Mouse (Mus musculus) cerebellum, adult (tissue): Measurements from ENCODE around the gene Hsd11b2.
"Not testable (repeated sequence)": the region's sequence is repeated elsewhere in the genome, so short reads cannot be mapped to it uniquely, and the experiment has no call there.

Source experiments
- ATAC-seq: cut with Nextera tagmentation; 2 replicates; pipeline ENCODE4 v1.9.2; 2017; ENCODE audit warnings: mild to moderate bottlenecking, moderate library complexity, mixed read lengths; ENCODE audit not compliant: insufficient number of reproducible peaks, low FRiP score, low TSS enrichment

The Hsd11b2 gene

DNA sequence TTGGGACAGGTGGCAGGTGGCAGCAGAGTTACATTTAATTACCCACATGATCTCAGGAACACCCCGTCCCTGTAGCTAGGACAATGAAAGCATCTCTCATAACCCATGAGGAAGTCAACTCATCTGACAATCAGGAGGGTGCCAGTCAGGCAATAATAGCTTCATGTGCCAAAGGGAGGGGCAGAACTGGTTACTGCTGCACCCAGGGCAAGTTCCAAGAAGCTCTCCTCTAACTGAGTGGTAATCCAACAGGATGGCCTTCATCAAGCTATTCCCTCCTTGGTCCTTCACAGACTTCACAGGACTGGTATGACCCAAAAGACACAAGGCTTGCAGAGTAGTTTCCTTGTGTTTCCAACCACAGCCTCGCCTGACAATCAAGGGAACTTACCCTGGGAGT lies 31.5 kb downstream of the Hsd11b2 start:
- no peak for ATAC-seq

DNA sequence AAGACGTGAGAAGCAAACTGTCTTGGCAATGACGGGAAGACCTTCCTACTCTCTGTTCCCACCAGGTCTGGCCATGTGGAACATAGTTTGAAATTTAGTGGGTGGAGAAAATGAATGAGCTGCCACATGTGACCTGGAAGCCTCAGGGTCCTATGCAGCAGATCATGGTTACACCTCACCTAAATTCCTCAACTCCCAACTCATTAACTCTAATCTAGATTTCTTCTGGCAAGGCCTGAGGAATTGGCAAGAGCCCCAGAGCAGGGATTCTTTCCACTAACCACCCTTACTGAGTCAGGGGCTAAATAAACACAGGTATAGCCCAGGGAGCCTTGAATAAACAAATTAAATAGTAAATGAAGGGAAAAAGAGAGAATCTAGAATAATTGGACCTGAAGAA lies 33.5 kb downstream of the Hsd11b2 start:
- no peak for ATAC-seq

DNA sequence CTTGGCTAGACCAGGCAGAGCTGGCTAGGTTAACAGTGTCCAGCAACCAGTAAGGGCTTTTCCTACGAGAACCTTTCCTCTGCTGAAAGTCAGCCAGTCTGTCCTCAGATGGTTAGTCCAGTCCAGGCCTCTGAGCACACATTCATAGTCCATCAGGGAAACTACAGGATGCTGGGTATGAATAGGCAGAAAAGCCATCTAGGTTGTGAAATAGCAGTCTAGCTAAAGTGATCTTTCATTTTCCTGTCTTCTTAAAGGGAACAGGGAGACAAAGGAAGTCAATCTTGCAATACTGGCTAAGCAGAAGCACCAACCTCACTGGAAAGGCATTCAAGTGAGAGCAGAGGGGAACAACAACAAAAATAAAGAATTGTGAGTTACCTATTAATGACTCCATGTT lies 34.3 kb downstream of the Hsd11b2 start:
- ATAC-seq = no peak

DNA sequence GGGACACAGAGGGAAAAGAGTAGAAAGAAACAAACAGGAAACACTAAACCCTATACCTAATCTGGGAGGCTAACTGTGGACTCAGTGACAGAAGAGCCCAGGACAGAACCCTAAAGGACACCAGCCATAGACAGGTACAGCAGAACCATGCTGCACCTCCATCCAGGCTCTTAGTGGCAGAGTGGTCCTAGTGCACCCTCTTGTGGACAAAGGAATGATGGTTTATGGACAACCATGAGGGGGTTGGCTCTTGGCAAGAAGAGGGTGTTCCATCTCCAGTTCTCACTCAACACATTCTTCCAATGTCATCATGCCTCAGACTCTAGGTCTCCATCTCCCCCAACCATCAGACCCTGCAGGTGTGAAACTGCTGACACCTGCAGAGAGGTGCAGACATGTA lies 35.5 kb downstream of the Hsd11b2 start:
- ATAC-seq = peak; percentile 91

DNA sequence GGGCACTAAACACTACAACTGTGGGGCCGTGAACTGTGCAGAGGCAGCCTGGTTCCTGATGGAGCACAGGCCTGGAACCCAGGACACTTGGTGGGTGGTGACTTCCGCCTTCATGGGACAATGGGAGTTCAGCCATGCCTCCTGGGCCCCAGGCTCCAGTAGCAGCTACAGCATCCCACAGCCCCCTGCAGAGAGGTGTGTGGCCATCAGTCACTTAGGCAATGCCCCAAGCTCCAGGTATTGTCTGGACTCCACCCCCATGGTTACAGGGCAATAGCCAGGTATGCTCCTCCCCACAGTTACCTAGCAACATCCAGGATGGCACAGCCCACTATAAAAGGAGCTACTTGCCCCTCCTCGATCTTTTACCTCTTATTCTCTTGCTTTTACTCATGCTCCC lies 36.7 kb downstream of the Hsd11b2 start:
- no peak for ATAC-seq

DNA sequence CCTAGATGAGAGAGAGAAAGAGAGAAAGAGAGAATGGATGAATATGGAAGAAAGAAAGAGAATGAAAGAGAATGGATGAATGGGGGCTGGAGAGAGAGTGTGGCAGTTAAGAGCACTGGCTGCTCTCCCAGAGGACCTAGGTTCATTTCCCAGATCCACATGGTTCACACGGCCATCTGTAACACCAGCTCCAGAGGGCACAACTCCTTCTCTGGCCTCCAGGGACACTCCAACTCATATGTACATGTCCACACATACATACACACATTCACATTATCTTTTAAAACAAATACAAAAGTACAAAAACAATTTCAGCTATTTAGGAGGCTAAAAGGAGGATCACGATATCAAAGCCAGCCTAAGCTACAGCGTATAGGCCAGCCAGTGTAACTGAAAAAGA lies 44.3 kb downstream of the Hsd11b2 start:
- ATAC-seq = no peak

DNA sequence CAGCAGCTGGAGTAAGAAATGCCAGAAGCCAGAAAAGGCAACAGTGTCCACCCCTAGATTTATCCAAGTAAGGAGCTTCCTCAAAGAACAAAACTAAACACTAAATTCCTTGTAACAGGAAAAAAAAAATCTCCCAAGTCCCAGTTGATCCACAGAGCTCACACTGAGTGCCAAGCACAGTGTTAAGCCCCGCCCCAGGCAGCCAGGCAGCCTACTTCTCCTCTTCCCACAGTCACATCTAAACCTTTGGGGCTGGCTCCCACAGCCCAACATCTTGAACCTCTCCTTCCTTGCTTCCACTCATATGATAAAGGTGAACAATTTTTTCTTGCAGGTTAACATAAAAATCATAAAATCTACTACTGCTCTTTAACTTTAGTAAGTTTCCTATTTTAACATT lies 45.3 kb downstream of the Hsd11b2 start:
- no peak for ATAC-seq

DNA sequence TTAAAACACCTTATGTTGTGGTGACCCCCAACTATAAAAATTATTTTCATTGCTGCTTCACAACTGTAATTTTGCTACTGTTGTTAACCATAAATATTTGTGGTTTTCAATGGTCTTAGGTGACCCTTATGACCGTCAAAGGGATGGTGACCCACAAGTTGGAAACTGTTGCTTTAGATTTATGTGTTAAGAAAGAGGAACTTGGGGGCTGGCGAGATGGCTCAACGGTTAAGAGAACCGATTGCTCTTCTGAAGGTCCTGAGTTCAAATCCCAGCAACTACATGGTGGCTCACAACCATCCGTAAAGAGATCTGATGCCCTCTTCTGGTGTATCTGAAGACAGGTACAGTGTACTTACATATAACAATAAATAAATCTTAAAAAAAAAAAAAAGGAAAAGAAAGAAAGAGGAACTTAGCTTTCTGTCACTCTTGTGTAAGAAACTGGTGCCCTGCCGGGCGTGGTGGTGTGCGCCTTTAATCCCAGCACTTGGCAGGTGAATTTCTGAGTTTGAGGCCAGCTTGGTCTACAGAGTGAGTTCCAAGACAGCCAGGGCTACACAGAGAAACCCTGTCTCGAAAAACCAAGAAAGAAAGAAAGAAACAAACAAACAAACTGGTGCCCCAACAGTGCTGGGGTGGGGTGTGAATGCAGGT lies 46.1 kb downstream of the Hsd11b2 start:
- ATAC-seq = not testable (repeated sequence)

DNA sequence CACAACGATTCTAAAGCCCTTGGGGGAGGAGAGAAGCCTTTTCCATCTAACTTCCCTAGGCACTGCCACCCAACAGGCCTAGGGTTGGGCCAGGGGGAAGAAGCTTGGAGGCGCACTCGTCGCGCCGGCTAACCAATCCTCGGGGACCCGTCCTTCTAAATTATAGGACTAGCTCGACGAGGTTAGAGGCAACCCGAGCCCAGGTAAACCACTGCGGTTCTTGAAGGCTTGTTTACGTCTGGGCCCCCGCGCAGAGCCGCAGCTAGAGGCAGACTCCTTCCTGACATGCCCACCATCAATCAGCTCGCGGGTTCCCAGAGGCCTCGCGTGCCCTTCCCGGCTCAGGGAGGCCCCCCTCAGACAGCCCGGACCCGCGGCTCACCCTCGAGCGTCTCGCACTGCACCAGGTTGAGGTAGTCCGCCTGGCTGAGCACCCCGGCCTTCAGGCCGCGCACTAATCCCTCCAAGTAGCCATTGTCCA lies 46.9 kb downstream of the Hsd11b2 start:
- ATAC-seq = peak; percentile 38

DNA sequence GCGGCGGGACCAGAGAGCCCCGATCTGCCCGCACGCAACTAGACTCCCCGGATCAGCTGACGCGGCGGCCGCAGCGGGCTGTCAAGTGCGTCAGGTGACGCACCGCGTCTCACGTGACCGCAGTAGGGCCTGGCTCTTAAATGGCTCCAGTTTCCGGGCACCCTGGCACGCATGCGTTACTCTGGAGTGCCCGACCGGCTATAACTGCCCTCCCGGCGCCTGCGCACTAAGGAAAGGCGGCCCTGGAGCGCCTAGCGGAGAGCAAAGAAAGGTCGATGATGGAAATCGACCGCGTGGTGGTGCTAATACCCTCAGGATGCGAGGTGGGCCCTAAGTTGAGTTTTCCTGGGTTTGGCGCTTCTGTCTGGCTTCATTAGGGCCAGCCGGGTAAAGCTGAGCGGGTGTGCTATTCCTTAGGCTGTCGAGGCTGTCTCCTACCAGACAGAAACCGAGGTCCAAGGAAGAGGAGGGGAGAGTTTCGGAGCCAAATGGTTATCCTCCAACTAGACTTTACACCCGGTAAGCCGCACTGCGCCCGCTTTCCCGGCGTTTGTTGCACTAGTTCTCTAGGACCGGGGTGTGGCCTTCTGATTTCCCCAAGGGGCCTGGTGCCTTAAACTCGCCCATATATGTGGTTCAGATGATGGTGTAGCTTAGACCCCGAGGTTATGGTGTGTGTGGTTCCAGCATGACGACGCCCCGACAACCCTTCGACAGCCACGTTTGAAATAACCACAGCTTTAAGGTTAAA lies 47.6 kb downstream of the Hsd11b2 start, which contains the start of gene Atp6v0d1:
TSS of gene Atp6v0d1 (minus strand) at position 96 of the 751 bp plus-strand sequence.
- peak; percentile 95 for ATAC-seq

DNA sequence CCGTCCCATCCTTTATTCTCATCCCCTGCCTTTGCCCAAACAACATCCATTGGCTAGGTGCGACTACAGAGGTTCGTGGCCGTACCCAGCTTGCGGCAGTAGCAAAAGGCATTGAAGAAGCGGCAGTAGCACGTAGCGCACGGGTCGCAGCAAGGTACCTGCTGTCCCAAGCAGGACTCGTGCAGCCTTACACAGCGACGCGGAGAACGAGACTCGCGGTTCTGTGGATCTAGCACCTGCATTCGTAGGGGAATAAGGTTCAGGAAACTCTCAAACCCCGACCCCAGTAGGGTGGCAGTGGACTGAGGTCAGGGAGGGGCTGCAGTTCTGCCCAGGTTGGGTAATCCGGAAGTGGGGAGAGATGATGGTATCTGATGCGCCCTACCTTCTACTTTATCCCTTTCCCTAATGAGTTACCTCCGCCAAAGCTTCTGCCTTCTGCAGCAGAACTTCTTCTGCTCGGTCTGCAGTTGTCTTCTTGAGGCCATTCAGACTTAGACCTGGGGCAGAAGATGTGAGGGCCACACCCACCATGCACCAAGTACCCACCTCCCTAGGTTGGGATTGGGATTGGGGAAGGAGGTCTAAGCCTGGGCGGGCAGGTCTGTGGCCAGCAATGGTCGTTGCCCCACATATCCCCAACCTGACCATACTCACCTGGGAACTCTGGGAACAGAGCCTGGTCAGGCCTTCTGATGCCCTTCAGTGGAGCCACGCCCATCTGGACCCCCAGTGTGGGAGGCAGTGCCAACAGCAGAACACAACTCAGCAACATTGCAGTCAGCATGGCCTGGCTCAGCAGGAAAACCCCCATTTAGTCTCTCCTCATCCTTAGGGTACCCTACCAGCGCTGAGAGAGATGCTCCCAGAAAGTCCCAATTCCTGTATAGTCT lies 48.4 kb downstream of the Hsd11b2 start:
- ATAC-seq = no peak; the same call in 1 of the 2 replicates

DNA sequence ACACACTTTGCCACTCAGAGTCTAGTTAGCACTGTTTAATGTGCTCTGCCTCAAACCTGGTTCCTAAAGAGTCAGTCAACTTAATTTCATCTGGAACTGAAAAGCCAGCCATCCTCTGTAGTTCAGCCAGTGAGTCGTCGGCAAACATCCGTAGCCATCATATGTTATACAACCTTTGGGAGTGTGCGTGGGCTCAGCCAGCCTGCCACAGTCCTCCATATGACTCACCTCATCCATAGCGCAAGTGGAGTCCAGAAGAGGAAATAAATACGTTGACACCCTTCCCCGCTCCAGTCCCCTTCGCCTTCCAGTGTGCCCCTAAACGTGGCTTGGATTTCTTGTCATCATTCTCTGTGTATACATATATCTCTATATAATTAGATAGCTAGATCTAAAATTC lies 53.3 kb downstream of the Hsd11b2 start:
- no peak for ATAC-seq

DNA sequence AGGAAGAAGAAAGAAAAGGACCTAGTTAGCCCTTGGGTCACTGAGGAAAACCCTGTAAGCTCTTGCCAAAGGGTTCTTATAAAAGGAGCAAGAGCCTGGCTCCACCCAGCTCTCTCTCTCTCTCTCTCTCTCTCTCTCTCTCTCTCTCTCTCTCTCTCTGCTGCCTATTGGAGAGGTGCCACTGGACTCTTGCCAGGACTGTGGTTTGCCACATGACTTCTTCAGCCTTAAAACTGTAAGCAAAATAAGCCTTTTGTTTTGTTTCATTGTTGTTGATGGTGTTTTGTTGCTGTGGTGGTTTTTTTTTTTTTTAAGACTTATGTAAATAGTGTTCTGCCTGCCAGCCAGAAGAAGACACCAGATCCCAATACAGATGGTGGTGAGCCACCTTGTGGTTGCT lies 54.9 kb downstream of the Hsd11b2 start:
- no peak for ATAC-seq
